Mouse (Mus musculus): ENCODE data around the gene Muc2.
"Not testable (repeated sequence)": the region's sequence is repeated elsewhere in the genome, so short reads cannot be mapped to it uniquely, and the experiment has no call there.

Muc2 gene

DNA sequence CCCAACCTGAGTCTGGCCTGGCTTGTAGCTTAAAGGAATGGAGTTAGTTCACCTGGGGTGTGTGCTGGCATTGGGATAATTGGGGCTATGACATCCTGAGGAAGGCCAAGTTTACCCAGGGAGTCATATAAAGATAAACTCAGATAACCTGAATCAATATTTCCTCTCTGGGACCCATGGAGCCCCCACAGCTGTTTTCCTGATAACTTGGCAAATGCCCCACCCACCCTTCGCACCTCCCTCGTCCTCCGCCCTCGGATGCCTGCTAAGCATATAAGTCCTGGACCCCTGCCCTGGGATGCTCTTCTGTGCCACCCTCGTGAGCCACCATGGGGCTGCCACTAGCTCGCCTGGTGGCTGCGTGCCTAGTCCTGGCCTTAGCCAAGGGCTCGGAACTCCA lies at the start of gene Muc2:
Gene Muc2, plus strand, starts transcription at position 301 of the 400 bp plus-strand sequence.
- no peak for DNase-seq

DNA sequence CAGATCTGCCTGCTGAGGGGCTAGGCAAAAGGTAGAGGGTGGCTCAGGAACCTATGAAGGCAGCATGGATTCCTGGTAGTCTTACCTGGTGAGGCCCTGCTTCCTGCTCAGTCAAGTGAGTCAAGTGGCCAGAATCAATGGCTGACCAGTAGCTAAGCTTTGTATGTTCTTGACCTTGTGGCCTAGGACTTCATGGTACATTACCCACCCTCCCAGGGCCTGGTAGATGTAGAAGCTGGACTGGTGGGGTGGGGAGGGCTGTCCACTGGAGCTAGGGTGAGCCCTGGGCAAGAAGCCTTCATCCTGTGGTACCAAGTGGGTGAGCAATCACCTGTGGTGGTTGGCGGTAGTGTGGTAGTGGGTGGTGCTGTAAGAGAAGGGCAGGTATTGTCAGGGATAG lies 47.8 kb upstream of the Muc2 start:
- no peak for DNase-seq

DNA sequence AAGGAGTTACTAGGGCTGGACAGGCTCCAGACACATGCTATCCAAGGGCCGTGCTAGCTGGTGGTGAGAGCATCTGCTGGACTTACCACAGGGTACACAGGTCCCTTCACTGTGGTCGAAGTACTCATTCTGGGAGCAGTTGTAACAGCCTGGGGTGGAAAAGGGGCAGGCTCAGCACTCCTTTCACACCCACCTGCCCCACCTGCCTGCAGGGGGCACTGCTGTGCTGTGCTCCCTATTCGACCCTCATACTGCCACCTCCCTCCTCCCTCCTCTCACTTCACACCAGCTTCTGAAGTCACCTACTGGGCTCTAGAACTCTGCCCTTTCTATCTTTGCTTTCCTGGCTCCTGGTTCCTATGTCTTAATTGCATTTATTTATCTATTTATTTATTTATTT lies 47.0 kb upstream of the Muc2 start:
- peak; percentile 41 for DNase-seq

DNA sequence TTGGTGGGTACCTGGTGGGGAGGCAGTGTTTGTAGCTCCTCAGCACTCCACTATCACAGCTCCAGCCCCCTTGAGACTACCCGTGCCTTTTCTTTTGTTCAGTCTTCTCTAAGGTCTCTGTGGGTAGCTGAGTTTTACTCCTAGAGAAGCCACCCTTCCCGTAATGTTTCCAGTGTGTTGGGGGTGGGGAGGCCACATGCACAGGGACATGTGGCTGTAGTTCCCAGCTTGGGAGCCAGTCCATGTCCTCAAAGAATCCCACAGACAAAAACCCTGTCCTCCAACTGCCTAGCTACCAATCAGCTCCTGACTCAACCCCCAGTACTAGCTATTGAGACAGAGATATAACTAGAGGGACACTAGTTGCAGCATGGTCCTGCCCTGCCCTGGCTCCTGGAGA lies 43.1 kb upstream of the Muc2 start:
- no peak for DNase-seq

DNA sequence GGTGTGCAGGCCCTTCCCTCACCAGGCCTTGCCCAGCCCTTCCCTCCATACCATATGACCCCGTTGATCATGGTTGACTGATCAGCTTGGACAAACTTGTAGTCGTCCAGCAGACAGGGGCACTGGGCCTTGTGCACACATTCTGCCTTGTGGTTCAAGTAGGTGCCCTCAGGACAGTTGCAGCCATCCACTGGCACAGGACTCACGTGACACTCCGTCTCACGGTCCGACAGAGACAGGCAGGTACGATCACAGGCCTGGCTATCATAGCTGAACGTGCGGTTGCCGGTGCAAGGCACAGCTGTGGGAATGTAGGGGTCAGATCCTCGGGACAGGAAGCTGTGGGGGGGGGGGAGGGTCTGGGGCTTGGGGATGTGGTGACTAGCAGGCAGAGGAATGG lies 42.3 kb upstream of the Muc2 start:
- DNase-seq = no peak

DNA sequence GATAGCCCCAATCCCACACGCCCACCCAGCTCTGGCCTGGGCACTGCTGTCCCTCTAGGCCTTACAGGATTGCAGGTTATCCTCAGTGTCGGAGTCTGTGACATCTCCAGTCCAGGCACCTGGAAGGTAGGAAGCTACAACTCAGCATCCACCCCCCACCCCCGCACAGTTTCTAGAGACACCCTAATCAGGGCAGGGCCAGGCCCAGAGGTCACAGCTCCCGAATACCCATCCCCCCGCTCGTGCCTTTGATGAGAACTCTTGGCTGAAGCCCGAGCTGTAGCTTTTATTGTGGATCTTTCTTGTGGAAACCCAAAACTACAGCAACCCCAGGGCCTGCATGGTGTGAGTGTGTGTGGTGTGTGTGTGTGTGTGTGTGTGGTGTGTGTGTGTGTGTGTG lies 37.9 kb upstream of the Muc2 start:
- DNase-seq = no peak

DNA sequence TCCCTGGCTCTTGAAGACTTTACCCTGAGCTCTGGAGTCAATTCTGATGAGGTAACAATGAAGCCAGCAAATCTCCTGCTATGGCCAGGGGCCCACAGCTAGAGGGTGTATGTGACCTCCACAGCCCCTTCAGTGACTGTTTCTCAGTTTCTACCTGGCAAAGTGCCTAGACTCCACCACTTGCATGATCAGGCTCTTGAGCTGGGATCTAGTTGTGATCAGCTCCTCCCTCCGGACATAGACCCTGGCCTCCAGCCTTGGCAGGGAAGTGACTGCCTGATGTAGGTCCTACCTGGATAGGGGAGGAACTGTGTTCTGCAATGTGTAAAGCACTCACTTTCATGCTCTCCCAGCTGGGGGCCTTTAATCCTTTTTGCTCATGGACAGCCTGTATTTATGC lies 29.8 kb upstream of the Muc2 start:
- peak; percentile 11 for DNase-seq

DNA sequence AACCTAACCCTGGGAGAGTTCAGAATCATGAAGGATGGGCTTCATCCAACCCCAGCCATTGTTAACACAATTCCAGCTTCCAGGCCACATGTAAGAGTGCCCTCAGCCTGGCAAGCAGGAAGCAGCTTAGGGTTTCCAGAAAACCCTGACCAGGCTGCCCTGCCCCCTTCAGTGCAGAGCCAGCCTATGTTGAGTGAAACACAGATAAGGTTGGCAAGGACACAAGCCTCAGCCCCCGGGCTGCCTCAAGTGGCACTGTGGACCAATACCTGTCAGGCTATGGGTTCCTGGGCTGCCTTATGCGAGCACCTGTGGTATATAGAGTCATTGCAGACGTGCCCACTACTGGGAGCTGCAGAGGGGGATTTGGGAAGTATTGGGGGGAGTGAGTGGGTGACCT lies 28.7 kb upstream of the Muc2 start:
- DNase-seq = no peak

DNA sequence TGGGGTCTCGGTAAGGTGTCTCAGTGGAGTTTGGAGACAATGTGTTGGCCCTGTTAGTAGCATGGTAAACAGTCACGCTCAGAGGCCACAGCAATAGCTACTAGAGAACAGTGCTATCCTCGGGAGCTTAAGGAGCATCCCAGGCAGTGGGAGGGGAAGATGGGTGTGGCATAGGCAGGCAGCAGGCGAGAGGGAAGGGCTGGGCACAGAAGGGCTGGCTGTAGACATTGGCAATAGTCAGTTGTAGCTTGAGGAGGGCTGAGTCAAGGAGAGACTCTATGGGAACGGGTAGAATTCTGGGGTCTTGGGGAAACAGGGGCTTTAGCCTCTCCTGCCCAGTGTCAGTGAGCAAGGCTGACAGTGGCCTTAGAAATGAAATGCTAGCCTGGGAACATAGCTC lies 27.9 kb upstream of the Muc2 start:
- DNase-seq = no peak

DNA sequence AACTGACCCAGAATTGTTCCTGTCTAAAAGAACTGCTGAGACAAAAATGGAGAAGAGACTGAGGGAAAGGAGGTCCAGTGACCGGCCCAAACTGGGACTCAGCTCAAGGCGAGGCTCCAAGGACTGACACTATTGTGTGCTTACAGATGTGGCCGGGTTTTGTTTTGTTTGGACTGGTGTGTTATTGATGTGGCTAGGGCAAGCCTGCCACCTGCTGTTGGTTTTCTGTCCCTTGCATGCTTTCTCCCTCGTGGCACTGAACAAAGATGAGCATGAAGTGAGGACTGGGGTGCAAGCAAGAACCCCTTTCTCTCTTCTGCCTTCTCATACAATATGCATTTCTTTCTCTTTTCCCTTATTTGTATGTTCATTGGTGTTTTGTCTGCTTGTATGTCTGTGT lies 23.9 kb upstream of the Muc2 start:
- peak; percentile 58 for DNase-seq

DNA sequence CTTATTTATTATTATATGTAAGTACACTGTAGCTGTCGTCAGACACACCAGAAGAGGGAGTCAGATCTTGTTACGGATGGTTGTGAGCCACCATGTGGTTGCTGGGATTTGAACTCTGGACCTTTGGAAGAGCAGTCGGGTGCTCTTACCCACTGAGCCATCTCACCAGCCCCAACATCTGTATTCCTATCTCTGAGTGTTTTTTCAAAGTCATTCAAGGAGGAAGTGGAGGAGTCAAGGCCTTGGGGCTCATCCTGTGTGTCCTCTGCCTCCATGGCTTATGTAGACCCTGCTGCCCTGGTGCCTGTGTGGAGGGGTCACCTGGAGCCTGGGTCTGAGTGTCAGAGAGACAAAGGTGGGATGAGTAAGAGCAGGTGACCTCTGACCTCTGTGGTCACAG lies 21.0 kb upstream of the Muc2 start:
- DNase-seq = not testable (repeated sequence)

DNA sequence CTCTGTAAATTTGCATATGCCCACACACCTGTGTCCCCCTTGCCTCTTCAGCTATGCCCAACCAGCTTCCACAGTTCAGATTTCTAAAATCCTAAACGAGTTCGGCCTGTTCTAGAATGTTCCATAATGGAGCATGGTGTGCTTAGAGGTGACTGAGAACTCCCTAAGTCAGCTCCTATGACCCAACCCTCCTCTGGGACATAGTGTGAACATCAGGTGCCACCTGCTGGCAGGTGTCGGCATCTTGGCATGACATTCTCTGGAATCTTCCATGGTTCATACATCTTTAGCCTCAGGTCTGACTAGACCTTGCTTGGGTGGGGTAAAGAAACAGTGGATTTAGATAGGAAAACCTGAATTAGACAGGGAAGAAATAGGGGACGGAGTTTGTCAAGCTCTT lies 19.1 kb upstream of the Muc2 start:
- peak; percentile 46 for DNase-seq

DNA sequence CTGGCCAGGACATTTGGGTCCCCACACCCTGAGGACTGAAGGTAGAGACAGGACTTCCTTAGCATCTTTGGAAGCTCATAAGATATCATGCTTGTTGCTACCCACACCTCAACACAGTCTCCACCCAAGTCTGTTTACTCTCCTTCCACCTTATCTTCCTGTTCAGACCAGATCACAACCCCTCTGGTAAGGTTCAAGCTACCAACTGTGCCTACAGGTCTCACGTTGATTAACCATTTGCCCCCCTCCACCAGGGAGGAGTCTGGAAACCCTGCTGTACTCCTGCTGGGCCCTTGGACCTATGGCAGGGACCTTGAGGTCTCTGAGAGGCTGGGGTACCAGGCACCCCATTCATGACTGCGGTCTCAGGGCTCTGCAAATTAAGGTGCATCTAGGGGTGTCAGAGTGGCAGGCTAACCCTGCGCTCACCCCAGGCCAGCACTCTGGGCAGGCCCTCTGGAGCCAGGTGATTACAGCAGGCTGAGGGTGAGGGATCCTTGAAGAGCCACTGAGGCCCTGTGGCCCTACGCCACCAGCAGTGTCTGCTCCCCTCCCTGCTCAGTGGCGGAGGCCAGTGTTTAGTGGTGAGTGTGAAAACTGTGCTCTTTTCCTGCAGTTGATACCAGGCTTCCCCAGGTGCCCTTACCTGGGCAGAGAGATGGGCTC lies 18.4 kb upstream of the Muc2 start:
- no peak for DNase-seq

DNA sequence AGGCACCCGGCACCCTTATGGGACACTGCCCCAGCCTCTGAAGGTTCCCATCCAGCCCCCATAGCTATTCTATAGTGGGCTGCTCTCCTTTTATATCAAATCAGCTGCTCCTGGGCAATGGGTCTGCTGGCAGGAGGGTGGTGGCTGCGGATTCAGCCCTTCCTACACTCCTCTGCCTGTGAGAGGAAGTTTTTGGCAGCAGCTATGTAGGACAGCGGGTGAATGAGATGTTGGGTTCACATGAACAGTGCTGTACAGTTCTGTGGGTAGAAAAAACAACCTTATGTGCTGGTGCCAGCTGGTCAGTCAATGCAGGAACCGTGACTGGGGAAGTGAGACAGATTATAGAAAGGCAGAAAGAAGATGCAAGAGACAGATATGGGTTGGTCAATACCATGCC lies 11.2 kb upstream of the Muc2 start:
- no peak for DNase-seq

DNA sequence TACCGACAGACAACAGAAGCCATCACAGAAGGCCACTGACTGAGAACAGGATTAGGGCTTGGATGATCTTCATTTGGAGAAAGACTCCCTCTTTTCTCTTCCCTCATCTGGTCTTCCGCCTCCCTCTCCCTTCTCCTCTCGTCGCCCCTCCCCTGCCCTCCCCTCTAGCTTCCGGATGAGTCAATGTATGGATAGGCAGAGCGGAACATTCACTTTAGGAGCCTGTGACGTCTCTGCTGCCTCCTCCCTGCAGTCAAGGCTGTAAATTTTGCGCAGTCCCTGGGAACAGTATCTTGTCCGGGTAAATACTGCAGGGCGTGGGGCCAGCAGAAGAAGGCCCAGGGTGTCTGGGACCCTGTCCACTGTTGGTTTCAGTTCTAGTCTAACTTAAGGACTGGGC lies 2.8 kb upstream of the Muc2 start:
- no peak for DNase-seq

DNA sequence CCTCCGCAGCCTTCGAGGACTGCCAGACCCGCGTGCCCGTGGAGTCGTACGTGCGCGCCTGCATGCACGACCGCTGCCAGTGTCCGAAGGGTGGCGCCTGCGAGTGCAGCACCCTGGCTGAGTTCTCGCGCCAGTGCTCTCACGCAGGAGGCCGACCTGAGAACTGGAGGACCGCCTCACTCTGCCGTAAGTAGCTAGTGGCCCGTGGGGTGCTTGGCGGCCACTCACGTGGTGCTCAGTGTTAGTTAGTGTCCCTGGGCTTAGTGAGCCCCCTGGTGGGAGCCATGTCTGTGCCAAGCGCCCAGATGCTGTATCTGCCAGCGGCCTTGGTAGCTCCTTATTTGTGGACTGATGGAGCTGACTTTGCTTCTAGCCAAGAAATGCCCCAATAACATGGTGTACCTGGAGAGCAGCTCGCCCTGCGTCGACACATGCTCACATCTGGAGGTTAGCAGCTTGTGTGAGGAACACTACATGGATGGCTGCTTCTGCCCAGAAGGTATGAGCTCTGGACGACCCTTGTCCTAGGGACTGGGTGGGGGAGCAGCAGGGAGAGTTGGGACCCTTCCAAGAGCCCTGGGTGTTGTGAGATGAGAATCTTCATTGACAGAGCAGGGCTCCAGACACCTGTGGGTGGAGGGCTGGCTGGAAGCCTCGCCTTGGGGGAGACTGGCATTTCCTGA lies 3.6 kb downstream of the Muc2 start:
- DNase-seq = peak; percentile 20

DNA sequence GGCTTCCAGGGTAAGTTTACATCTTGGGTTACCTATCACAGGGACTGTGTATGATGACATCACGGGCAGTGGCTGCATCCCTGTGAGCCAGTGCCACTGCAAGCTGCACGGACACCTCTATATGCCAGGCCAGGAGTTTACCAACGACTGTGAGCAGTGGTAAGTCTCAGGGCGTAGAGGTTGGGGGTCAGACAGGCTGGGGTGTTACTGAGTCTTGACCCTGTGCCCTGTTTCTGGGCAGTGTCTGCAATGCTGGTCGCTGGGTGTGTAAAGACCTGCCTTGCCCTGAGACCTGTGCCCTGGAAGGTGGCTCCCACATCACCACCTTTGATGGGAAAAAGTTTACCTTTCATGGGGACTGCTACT lies 4.1 kb downstream of the Muc2 start:
- DNase-seq = no peak

DNA sequence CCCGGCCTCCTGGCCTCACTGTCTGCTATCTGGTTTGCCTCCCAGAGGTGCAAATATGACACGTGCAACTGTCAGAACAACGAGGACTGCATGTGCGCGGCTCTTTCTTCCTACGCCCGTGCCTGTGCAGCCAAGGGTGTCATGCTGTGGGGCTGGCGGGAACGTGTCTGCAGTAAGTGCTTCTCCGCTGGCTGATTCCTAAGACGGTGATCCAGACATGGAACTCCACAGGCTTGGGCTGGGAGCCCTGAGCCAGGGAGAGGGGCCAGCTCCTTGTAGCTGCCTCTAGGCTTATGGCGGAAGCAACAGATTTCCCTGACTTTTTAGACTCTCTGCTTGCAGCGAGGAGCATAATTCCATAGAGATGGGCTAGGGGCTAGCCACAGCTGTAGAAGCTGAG lies 6.4 kb downstream of the Muc2 start:
- no peak for DNase-seq

DNA sequence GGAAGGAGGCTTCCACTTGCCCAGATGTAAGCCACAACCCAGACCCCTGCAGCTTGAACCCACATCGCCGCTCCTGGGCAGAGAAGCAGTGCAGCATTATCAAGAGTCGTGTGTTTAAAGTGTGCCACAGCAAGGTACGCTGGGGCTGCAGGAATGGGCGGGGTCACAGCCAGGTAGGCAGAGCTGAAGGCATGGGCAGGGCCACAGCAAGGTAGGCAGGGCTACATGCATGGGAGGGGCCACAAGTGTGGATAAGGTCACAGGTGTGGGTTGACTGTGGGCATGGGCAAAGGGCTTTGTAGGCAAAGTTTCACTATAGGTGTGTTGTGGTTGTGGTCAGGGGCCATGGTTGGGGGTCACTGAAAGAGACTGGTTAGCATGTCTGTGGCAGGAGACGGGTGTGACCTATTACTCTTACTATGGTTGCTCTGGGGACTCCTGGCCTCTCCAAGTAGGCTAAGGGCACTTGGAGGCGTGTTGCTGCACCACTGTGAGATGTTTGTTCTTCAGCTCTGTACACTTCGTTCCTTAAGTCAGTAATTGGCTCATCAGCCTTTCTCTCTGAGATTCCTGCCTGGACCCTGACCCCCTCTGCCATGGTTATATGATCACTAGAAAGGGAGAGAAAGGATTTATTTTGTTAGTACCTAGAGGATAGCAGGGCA lies 9.5 kb downstream of the Muc2 start:
- no peak for DNase-seq

DNA sequence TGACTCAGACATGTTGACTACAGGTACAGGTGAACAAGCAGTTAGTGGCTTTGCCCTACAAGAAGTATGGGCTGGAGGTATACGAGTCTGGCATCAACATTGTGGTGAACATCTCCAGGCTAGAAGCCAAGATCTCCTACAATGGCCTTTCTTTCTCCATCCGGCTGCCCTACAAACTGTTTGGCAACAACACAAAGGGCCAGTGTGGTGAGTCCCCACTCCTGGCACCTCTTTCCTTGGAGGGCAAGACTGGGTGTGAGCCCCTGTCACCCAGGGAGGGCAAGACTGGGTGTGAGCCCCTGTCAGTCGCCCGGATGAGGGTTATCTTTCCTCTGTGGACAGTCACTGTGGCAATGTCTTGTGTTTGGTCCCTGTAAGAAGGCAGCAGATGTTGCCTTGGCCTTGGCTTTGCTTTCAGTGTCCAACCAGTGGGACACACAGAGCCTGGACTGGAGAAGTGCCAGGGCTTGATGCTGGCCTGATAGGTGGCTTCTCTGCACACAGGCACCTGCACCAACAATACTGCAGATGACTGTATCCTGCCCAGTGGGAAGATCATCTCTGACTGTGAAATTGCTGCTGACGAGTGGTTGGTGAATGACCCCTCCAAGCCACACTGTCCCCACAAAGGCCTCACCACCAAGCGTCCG lies 57.4 kb downstream of the Muc2 start:
- no peak for DNase-seq

DNA sequence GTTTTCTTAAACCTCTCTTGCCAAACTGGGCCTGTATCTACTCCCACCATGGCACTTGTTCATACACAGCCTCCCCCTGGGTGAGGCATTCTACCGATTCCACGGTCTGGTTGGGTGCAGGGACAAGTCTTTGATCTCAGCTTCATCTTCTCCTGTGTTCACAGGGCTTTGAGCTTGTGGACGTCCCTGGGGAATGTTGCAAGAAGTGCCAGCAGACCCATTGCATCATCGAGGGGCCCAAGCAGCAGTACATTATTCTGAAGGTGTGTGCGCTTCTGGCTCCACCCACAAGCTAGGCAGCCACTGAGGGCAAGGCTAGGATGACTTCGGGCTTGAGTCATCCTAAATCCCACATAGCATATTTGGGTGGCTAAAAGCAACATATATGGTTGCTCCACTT lies 62.4 kb downstream of the Muc2 start:
- no peak for DNase-seq

DNA sequence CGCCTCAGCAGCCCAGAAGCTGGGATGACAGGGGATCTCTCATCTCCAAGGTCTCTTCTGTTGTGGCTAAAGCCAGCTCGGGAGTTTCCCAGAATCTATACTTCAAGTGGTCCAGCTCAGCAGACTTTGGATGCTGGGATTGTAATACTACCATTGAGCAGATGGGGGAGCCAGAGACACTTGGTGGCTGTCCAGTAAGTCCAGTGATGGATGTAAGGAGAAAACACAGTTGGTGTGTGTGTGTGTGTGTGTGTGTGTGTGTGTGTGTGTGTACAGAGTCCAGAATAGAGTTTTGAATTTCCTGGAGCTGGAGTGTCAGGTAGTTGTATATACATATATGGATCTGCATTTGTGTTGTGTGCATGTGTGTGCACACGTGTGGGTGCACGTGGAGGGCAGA lies 65.7 kb downstream of the Muc2 start:
- DNase-seq = peak; percentile 77

DNA sequence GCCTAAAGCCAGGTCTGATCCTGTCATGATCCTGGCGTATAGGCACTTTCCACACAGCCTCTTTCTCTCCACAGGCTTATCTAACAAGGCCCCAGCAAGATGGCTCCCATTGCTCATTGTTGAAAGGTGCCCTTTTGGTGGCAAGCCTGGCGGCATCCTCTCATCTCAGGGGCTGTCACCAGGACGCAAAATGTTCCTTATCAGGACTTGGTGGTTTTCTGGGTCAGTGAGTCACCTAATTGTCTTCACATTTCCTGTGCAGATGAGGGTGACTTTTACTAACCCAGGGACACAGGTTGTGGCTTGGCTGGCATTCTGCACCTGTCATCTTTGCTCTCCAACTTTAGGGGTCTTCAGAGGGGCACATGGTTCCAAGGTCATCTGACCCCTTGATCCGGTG lies 68.2 kb downstream of the Muc2 start:
- no peak for DNase-seq

DNA sequence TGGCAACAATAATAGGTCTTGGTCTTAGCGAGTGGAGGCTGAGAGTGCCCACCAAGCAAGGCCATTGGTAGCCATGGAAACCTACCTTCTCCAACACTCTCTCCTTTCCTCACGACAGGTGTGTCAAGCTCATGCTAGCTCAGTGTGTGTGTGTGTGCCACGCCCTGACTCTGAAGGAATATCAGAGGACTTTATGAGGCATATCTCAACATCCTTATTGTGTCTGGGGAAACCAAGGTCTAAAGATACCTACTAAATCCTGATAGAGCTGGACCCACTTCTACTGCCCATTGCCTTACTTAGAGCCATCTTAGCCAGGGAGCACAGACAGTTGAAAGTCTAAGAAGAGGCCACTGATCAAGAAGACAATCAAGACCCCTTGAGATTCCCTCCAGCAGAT lies 80.4 kb downstream of the Muc2 start:
- no peak for DNase-seq

Measured in lung, postnatal 14 days (tissue).